Mouse (Mus musculus) heart, adult 2 months (tissue): ENCODE measurements around the gene Gm17409.

ENCODE experiments used
- CTCF ChIP-seq: fragments of 200-600 bp; IDR thresholded peaks from 2 replicates; pipeline ENCODE4 v1.8.1; 2022; ENCODE audit warnings: antibody characterized with exemption, mild to moderate bottlenecking, moderate library complexity
- EP300 ChIP-seq: fragments of 200-500 bp; IDR thresholded peaks from 2 replicates; pipeline ENCODE4 v1.6.1; 2011; ENCODE audit warnings: low read depth, low read length, control low read depth; ENCODE audit not compliant: insufficient read depth
- POLR2A ChIP-seq: fragments of 200-500 bp; IDR thresholded peaks from 2 replicates; pipeline ENCODE4 v1.6.1; 2011; ENCODE audit warnings: mild to moderate bottlenecking, low read depth, low read length, control low read depth; ENCODE audit not compliant: insufficient read depth

DNA sequence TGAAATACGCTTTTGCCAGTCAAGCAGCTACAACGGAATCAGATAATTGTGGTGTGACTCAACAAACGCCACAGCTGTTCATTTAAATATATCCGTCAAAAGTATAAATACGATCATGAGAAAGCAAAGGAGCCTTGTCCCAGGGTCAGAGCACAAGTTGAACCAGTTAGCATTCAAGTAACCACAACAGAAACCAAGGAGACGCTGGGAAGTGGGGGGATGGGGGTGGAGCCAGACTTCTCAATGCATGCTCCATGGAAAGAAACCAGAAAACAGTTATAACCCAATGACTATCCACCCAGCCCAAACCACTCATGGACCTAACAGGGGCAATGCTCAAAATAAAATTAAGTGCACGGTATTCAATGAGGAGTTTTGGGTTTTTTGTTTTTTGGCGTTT, 40.3 kb downstream of the Gm17409 start:
- TF ChIP-seq CTCF (no peak), EP300 (no peak), POLR2A (no peak)
